Mouse (Mus musculus) regulatory T cell (primary cell): Measurements from ENCODE around the gene Erfe.

ENCODE experiments used
- in situ Hi-C: fragments of 300-600 bp; cut with MboI, MseI; formaldehyde crosslinking; loops from one replicate; pipeline ENCODE4 v1.15.1; 2025; ENCODE audit warnings: high pct_unique_total_duplicates

Erfe gene

GRCm38 (mm10) chr1:91370055-91370454, 3.8 kb downstream of the Erfe start:
- in situ Hi-C loops: loop anchor here (10.0 kb wide), 1 partner anchor 1095 kb away; no protein-coding TSS in a partner anchor

GRCm38 (mm10) chr1:91373414-91373835, 7.2 kb downstream of the Erfe start:
- in situ Hi-C loops: loop anchor here (10.0 kb wide), 1 partner anchor 1091 kb away; no protein-coding TSS in a partner anchor

GRCm38 (mm10) chr1:91380453-91381090, 14.3 kb downstream of the Erfe start:
- in situ Hi-C loops: no loop called here

- in situ Hi-C loops: no loop called here
Observed at GRCm38 (mm10) chr1:91381091-91381471, 14.9 kb downstream of the Erfe start.

- in situ Hi-C loops: no loop called here
Observed at GRCm38 (mm10) chr1:91390369-91390768, 24.1 kb downstream of the Erfe start.

- in situ Hi-C loops: no loop called here
Observed at GRCm38 (mm10) chr1:91397927-91398259, 31.7 kb downstream of the Erfe start.

- in situ Hi-C loops: no loop called here
Observed at GRCm38 (mm10) chr1:91398260-91399062, 32.2 kb downstream of the Erfe start, which contains the start of gene Ilkap. TSS of gene Ilkap (minus strand) at chr1:91398815.

GRCm38 (mm10) chr1:91404976-91405375, 38.7 kb downstream of the Erfe start:
- in situ Hi-C loops: no loop called here

GRCm38 (mm10) chr1:91405406-91406169, 39.4 kb downstream of the Erfe start:
- in situ Hi-C loops: no loop called here

- in situ Hi-C loops: no loop called here
Observed at GRCm38 (mm10) chr1:91407819-91408218, 41.6 kb downstream of the Erfe start.

GRCm38 (mm10) chr1:91411631-91412285, 45.5 kb downstream of the Erfe start:
- in situ Hi-C loops: no loop called here

- in situ Hi-C loops: no loop called here
Observed at GRCm38 (mm10) chr1:91412286-91413029, 46.2 kb downstream of the Erfe start.

GRCm38 (mm10) chr1:91413030-91413506, 46.8 kb downstream of the Erfe start:
- in situ Hi-C loops: no loop called here

GRCm38 (mm10) chr1:91413536-91413897, 47.3 kb downstream of the Erfe start:
- in situ Hi-C loops: no loop called here

GRCm38 (mm10) chr1:91413898-91414594, 47.8 kb downstream of the Erfe start, which contains the start of gene Hes6:
TSS of gene Hes6 (minus strand) at chr1:91414038.
- in situ Hi-C loops: no loop called here

GRCm38 (mm10) chr1:91414903-91415302, 48.7 kb downstream of the Erfe start:
- in situ Hi-C loops: no loop called here

GRCm38 (mm10) chr1:91415311-91415710, 49.1 kb downstream of the Erfe start:
- in situ Hi-C loops: no loop called here

GRCm38 (mm10) chr1:91417991-91418390, 51.8 kb downstream of the Erfe start:
- in situ Hi-C loops: no loop called here

- in situ Hi-C loops: no loop called here
Observed at GRCm38 (mm10) chr1:91419862-91420600, 53.8 kb downstream of the Erfe start.
